Mouse (Mus musculus): ENCODE data around the gene Rgs9. TPM values are rescaled to one million over a fixed set of nuclear protein-coding genes. Genes with fewer than 3 reads are reported as not detected.

Gene Rgs9
- polyA plus RNA-seq, 1 experiment: 5.3 TPM

DNA sequence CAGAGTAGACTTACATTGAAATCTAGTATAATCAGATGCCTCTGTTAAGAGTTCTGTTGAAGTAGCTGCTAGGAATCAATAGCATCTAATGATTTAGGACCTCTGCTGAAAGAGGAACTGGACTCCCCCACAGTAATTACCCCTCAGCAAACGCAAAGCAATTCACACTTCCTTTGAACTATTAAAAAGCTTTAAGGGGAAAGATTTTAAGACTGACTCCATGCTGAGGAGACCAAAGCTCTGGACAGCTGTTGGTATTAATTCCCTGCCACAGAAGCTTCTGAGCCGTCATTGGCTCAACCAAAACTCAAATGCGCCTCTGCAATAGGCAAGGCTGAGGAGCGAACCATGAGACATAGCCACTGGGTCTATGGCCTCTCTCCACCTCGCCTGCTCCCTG lies 45.4 kb downstream of the Rgs9 start:
- Histone ChIP-seq H3K27ac (ENCODE audit: insufficient read depth, low read length) (no peak overlapping the region), H3K4me1 (ENCODE audit: control insufficient read depth, insufficient read depth, low read length) (no peaks in the 10 kb centered on the region), H3K27me3 (ENCODE audit: control insufficient read depth, insufficient read depth, low read length) (no peaks in the 10 kb centered on the region; the same call in 1 of the 2 replicates), H3K4me3 (replicated peaks; ENCODE audit: insufficient read depth, low read depth, low read length) (no peak overlapping the region)
- DNase-seq: no peak
- TF ChIP-seq CTCF (IDR thresholded peaks at IDR 0.05; ENCODE audit: borderline replicate concordance, insufficient read depth, low read depth, low read length): no peak
- no peak for TF ChIP-seq POLR2A (IDR thresholded peaks at IDR 0.05; ENCODE audit: borderline replicate concordance, insufficient read depth, low read length)
- WGBS: 81% methylated on average over 5 of the region's 5 CpGs

DNA sequence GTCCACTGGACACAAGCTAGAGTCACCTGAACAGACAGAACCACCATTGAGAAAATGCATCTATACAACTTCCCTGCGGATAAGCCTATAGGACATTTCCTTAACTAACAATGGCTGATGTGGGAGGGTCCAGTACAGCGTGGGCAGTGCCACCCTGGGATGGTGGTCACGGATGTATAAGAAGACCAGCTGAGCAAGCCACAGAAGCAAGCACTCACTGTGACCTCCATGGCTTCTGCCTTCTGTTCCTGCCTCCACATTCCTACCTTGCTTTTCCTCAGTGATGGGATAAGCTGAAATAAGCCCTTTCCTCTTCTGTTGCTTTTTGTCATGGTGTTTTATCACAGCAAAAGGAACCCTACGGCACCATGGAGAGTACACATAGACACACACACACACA lies 47.4 kb downstream of the Rgs9 start:
- TF ChIP-seq CTCF (IDR thresholded peaks at IDR 0.05; ENCODE audit: borderline replicate concordance, insufficient read depth, low read depth, low read length) (no peak), POLR2A (IDR thresholded peaks at IDR 0.05; ENCODE audit: borderline replicate concordance, insufficient read depth, low read length) (no peak)
- no peak overlapping the region for H3K27ac ChIP-seq (ENCODE audit: insufficient read depth, low read length)
- H3K4me3 ChIP-seq (replicated peaks; ENCODE audit: insufficient read depth, low read depth, low read length): no peak overlapping the region
- WGBS: 83% methylated on average over 4 of the region's 4 CpGs
- H3K27me3 ChIP-seq (ENCODE audit: control insufficient read depth, insufficient read depth, low read length): no peaks in the 10 kb centered on the region; the same call in 1 of the 2 replicates
- no peak for DNase-seq
- H3K4me1 ChIP-seq (ENCODE audit: control insufficient read depth, insufficient read depth, low read length): no peaks in the 10 kb centered on the region

DNA sequence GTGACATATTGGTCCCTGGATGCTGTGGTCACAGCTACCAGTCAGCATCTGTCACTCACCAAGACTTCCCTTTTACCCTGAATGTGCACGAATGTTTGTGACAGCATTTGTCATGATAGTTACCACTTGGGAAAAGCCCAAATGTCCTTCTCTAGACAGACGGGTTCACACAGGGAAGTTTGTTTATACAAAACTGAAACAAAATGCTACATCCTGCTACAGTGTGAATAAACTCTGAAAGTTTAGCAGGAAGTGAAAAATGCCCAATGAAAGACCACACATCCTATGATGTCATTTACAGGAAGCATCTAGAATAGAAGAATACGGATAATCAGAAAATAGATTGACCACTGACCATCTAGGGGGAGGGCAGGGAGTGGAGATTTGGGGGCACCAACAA lies 51.0 kb downstream of the Rgs9 start:
- Histone ChIP-seq H3K4me1 (ENCODE audit: control insufficient read depth, insufficient read depth, low read length) (no peaks in the 10 kb centered on the region; the same call in 1 of the 2 replicates), H3K27me3 (ENCODE audit: control insufficient read depth, insufficient read depth, low read length) (no peaks in the 10 kb centered on the region; the same call in 1 of the 2 replicates), H3K4me3 (replicated peaks; ENCODE audit: insufficient read depth, low read depth, low read length) (no peak overlapping the region), H3K27ac (ENCODE audit: insufficient read depth, low read length) (no peak overlapping the region)
- TF ChIP-seq CTCF (IDR thresholded peaks at IDR 0.05; ENCODE audit: borderline replicate concordance, insufficient read depth, low read depth, low read length) (no peak), POLR2A (IDR thresholded peaks at IDR 0.05; ENCODE audit: borderline replicate concordance, insufficient read depth, low read length) (no peak)
- 69% methylated on average over 3 of the region's 3 CpGs for WGBS
- DNase-seq: no peak

DNA sequence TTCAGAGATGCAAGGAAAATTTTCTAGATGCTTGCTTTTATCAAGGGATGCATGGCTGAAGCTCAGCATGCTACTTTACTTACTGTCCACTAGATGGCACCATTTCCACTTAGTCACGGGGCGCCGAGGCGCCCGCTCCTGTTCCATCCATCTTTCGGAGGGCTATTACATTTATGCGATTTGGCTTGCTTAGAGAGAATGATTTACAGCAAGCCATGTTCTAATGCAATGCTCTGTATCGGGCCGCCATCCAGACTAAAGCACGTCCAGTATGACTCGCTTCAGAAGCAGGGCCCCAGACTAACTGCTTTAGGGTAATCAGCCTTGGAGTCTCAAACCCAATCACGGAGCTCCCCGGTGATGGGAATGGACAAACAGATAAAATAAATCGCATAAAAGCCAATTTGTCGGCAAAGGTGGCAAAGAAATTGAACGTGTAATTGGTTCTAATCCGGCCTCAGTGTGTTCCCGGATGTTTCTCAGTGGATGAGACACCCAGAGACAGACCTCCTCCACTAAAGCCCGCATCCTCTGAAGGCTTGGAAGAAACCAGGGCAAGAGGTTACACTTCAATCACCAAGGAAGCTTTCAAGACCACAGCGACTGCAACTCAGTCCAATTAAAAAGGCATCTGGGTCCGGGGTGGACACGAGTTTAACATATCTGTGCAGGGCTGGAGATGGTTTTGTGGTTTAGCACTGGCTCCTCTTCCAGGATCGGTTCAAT lies 53.1 kb downstream of the Rgs9 start:
- peak; percentile 51 to 55 for DNase-seq
- no peaks in the 10 kb centered on the region; the same call in 1 of the 2 replicates for H3K4me1 ChIP-seq (ENCODE audit: control insufficient read depth, insufficient read depth, low read length)
- 29% methylated on average over 23 of the region's 23 CpGs for WGBS
- no peaks in the 10 kb centered on the region for H3K27me3 ChIP-seq (ENCODE audit: control insufficient read depth, insufficient read depth, low read length)
- TF ChIP-seq CTCF (IDR thresholded peaks at IDR 0.05; ENCODE audit: borderline replicate concordance, insufficient read depth, low read depth, low read length): peak; percentile 84
- TF ChIP-seq POLR2A (IDR thresholded peaks at IDR 0.05; ENCODE audit: borderline replicate concordance, insufficient read depth, low read length): no peak
- H3K4me3 ChIP-seq (replicated peaks; ENCODE audit: insufficient read depth, low read depth, low read length): peak overlapping the region; percentile 44
- H3K27ac ChIP-seq (ENCODE audit: insufficient read depth, low read length): no peak overlapping the region

DNA sequence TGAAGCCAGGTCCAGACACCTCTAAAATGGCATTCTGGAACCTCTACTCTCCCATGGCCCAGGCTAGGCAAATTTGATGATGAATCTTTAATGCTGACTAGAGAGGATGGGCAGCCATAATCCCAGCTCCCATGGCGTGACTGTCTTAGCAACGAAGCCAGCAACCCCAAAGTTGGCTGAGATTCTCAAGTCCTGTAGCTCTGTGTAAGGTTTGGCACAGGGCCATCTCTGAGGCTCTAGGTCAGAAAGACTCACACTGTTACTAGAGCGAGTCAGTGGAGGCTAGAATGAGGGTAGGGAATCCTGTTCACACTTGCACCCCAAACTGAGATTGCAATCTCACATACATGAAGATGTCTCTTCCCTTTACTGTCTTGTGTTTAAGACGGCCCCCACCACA lies 57.8 kb downstream of the Rgs9 start:
- Histone ChIP-seq H3K4me3 (replicated peaks; ENCODE audit: insufficient read depth, low read depth, low read length) (no peak overlapping the region), H3K27me3 (ENCODE audit: control insufficient read depth, insufficient read depth, low read length) (no peaks in the 10 kb centered on the region), H3K27ac (ENCODE audit: insufficient read depth, low read length) (no peak overlapping the region), H3K4me1 (ENCODE audit: control insufficient read depth, insufficient read depth, low read length) (no peaks in the 10 kb centered on the region; the same call in 1 of the 2 replicates)
- no peak for TF ChIP-seq POLR2A (IDR thresholded peaks at IDR 0.05; ENCODE audit: borderline replicate concordance, insufficient read depth, low read length)
- no peak for TF ChIP-seq CTCF (IDR thresholded peaks at IDR 0.05; ENCODE audit: borderline replicate concordance, insufficient read depth, low read depth, low read length)
- 17% methylated on average over 4 of the region's 4 CpGs for WGBS
- DNase-seq: no peak

DNA sequence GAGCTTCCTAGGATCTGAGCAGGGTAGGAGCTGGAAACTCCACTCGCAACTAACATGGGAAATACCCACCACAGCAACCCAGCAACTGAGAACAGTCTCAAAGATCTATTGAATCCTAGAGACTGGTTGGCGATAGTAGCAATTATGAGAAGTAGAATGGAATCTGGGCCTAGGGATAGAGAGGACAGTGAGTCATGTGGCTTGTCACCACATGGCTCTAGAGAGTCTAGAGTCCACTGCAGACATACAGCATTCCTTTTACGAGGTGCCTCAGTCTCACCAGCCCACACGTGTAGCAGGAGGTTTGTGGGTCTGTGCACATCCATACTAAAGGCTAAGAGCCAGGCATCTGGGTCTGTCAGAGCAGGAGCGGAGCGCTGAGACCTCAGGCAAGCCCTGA lies 59.3 kb downstream of the Rgs9 start:
- no peaks in the 10 kb centered on the region for H3K4me1 ChIP-seq (ENCODE audit: control insufficient read depth, insufficient read depth, low read length)
- WGBS: 88% methylated on average over 6 of the region's 6 CpGs
- H3K4me3 ChIP-seq (replicated peaks; ENCODE audit: insufficient read depth, low read depth, low read length): no peak overlapping the region
- H3K27me3 ChIP-seq (ENCODE audit: control insufficient read depth, insufficient read depth, low read length): no peaks in the 10 kb centered on the region
- no peak overlapping the region for H3K27ac ChIP-seq (ENCODE audit: insufficient read depth, low read length)
- DNase-seq: no peak
- TF ChIP-seq POLR2A (IDR thresholded peaks at IDR 0.05; ENCODE audit: borderline replicate concordance, insufficient read depth, low read length) (no peak), CTCF (IDR thresholded peaks at IDR 0.05; ENCODE audit: borderline replicate concordance, insufficient read depth, low read depth, low read length) (no peak)

DNA sequence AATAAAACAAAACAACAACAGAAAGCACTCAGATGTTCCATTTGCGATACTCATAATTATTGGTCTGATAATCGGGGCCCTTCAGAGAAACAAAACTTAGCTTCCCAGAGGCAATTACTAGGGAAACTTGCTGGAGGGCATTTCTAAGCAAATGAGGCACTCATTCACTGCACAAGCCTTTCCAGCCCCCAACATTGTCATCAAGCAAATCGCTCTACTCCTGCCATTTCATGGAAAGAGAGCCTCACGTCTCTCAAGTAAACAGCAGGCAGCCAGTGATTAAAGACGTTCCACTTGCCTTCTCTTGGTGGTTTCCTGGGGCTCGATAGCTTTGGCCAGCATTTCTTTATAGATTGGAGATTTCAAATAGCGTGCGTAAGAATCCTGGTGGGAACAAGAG lies 60.1 kb downstream of the Rgs9 start:
- TF ChIP-seq POLR2A (IDR thresholded peaks at IDR 0.05; ENCODE audit: borderline replicate concordance, insufficient read depth, low read length) (no peak), CTCF (IDR thresholded peaks at IDR 0.05; ENCODE audit: borderline replicate concordance, insufficient read depth, low read depth, low read length) (no peak)
- H3K4me1 ChIP-seq (ENCODE audit: control insufficient read depth, insufficient read depth, low read length): no peaks in the 10 kb centered on the region
- DNase-seq: no peak
- H3K27ac ChIP-seq (ENCODE audit: insufficient read depth, low read length): no peak overlapping the region
- H3K4me3 ChIP-seq (replicated peaks; ENCODE audit: insufficient read depth, low read depth, low read length): no peak overlapping the region
- 68% methylated on average over 8 of the region's 8 CpGs for WGBS
- H3K27me3 ChIP-seq (ENCODE audit: control insufficient read depth, insufficient read depth, low read length): no peaks in the 10 kb centered on the region

DNA sequence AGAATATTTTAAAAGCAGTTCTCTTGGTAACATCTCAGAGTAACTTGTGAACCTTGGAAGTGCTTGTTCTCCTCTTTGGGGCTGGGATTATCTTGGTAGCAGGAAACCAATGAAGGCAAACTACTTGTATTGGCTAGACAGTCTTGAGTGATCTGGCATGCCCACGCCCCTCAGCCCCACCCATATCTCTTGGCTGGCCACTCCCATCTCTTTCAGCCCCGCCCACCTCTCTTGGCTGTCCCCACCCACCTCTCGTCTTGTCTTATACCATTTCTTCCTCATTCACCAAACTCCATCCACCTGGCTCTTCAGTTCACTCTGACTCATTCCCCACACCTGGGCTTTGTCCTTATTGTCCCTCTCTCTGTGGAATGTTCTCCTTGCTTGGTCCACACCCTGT lies 64.3 kb downstream of the Rgs9 start:
- Histone ChIP-seq H3K27ac (ENCODE audit: insufficient read depth, low read length) (no peak overlapping the region), H3K4me3 (replicated peaks; ENCODE audit: insufficient read depth, low read depth, low read length) (no peak overlapping the region), H3K27me3 (ENCODE audit: control insufficient read depth, insufficient read depth, low read length) (no peaks in the 10 kb centered on the region), H3K4me1 (ENCODE audit: control insufficient read depth, insufficient read depth, low read length) (no peaks in the 10 kb centered on the region)
- TF ChIP-seq POLR2A (IDR thresholded peaks at IDR 0.05; ENCODE audit: borderline replicate concordance, insufficient read depth, low read length) (no peak), CTCF (IDR thresholded peaks at IDR 0.05; ENCODE audit: borderline replicate concordance, insufficient read depth, low read depth, low read length) (no peak)
- DNase-seq: no peak
- WGBS: 84% methylated on average over 3 of the region's 3 CpGs

All from cerebellum, adult 2 months (tissue).